Mouse (Mus musculus): ENCODE data around the gene 3110082I17Rik. TPM values are rescaled to one million over a fixed set of nuclear protein-coding genes. Genes with fewer than 3 reads are reported as not detected.
"Not testable (repeated sequence)": the region's sequence is repeated elsewhere in the genome, so short reads cannot be mapped to it uniquely, and the experiment has no call there.

Gene 3110082I17Rik
- total RNA-seq, 2 experiments from 2014 or later, result 17.1 to 18.1 TPM

- Histone ChIP-seq H3K27ac (peak overlapping the region; percentile 72; the same call in 1 of the 2 replicates), H3K4me3 (no peak overlapping the region)
- DNase-seq (ENCODE audit: low spot score in 2 of 2), result no peak
- no peak for TF ChIP-seq CTCF (conservative IDR thresholded peaks at IDR 0.05)
Observed at GRCm38 (mm10) chr5:139397359-139397916, 62.9 kb downstream of the 3110082I17Rik start.

DNA sequence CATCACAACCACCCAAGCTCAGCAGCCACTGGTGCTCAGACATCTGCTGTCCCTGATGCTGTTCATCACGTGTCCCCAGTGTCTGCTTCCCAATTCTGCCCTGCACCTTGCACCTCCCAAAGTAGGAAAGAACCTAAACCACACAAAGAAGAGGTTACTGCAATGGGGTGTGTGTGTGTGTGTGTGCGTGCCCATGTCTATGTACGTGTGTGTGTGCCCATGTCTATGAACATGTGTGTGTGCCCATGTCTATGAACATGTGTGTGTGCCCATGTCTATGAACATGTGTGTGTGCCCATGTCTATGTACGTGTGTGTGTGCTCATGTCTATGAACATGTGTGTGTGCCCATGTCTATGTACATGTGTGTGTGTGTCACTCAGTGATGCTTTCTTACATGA, 64.8 kb downstream of the 3110082I17Rik start:
- no peak for TF ChIP-seq CTCF (conservative IDR thresholded peaks at IDR 0.05)
- DNase-seq (ENCODE audit: low spot score in 2 of 2), result no peak
- Histone ChIP-seq H3K27ac (no peak overlapping the region; the same call in 1 of the 2 replicates), H3K4me3 (no peak overlapping the region)

DNA sequence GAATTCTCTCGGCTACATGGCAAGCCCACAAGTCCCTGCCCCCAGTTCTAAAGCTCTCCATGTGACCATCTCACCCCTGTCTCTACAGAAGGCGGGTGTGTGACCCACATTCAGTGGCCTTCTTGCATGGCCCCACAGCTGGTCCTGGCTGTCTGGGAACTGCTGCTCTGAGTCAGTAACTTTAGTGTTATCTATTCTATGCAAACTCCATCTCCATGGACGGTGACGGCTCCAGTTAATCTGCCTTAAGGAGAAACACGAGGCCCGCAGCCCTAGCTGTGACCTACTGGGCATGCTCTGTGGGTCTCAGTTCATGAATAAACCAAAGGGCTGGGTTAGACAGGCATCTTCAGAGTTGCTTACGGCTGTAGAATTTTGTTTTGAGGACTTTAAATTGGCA, 65.9 kb downstream of the 3110082I17Rik start:
- Histone ChIP-seq H3K4me3 (no peak overlapping the region), H3K27ac (peak overlapping the region; percentile 24; the same call in 1 of the 2 replicates)
- DNase-seq (ENCODE audit: low spot score in 2 of 2), result no peak
- no peak for TF ChIP-seq CTCF (conservative IDR thresholded peaks at IDR 0.05)

DNA sequence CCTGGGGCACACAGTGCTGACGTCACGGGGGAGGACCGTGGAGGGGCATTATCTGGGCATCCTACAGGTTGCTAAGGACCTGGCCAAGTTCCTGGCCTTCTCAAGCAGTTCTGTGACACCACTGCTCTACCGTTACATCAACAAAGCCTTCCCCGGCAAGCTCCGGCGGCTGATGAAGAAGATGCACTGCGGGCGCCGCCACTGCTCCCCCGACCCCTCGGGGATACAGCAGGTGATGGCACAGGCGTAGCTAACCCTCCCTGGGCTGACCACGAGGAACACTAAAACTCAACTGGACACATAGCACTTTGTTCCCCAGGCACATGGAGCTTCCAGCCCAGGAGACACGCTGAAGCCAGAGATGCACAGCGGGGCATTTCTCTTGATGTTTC, 67.1 kb downstream of the 3110082I17Rik start:
- peak overlapping the region; percentile 92 for H3K27ac ChIP-seq
- no peak overlapping the region for H3K4me3 ChIP-seq
- DNase-seq (ENCODE audit: low spot score in 2 of 2), result no peak
- TF ChIP-seq CTCF (conservative IDR thresholded peaks at IDR 0.05), result no peak

DNA sequence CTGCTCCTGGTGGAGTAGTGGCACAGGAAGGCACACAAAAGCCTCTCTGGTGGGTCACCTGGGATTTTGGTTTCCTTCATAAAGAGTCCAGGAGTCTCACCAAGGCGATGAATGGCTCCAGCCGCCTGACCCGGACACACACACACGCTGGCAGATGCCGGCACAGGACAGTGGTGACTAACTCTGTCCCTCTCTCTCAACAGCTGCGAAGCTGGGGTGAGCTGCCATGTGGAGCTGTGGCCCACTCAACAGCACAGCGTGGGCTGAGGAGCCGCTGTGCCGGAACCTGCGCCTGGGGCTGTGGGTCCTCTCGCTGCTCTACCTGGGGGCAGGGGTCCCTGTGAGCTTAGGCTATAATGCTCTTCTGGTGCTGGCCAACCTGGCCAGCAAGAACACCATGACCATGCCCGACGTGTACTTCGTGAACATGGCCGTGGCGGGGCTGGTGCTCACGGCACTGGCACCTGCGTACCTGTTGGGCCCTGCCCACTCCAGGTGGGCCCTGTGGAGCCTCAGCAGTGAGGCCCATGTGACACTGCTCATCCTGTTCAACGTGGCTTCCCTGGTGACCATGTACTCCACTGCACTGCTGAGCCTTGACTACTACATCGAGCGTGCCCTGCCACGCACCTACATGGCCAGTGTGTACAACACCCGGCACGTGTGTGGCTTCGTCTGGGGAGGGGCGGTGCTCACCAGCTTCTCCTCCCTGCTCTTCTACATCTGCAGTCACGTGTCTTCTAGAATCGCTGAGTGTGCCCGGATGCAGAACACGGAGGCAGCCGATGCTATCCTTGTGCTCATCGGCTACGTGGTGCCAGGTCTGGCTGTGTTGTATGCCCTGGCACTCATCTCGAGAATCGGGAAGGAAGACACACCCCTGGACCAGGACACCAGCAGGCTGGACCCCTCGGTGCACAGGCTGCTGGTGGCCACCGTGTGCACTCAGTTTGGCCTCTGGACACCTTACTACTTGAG, 67.8 kb downstream of the 3110082I17Rik start:
- TF ChIP-seq CTCF (conservative IDR thresholded peaks at IDR 0.05), result no peak
- no peak for DNase-seq (ENCODE audit: low spot score in 2 of 2)
- H3K27ac ChIP-seq, result peak overlapping the region; percentile 92
- H3K4me3 ChIP-seq, result no peak overlapping the region

GRCm38 (mm10) chr5:139391309-139391990, 68.9 kb downstream of the 3110082I17Rik start:
- peak overlapping the region; percentile 4; the same call in 1 of the 2 replicates for H3K4me3 ChIP-seq
- TF ChIP-seq CTCF (conservative IDR thresholded peaks at IDR 0.05), result no peak
- H3K27ac ChIP-seq, result peak overlapping the region; percentile 92
- no peak for DNase-seq (ENCODE audit: low spot score in 2 of 2)

GRCm38 (mm10) chr5:139390324-139391119, 69.8 kb downstream of the 3110082I17Rik start:
- H3K27ac ChIP-seq, result peak overlapping the region; percentile 92
- H3K4me3 ChIP-seq; DNase-seq (ENCODE audit: low spot score in 2 of 2): not testable (repeated sequence)

- peak; percentile 58 to 62 for DNase-seq (ENCODE audit: low spot score in 2 of 2)
- TF ChIP-seq CTCF (conservative IDR thresholded peaks at IDR 0.05), result no peak
- Histone ChIP-seq H3K4me3 (peak overlapping the region; percentile 35), H3K27ac (peak overlapping the region; percentile 92)
Observed at GRCm38 (mm10) chr5:139389676-139390061, 70.7 kb downstream of the 3110082I17Rik start.

GRCm38 (mm10) chr5:139388694-139389675, 71.3 kb downstream of the 3110082I17Rik start:
- H3K27ac ChIP-seq, result peak overlapping the region; percentile 92
- no peak overlapping the region for H3K4me3 ChIP-seq
- peak; percentile 50 to 59 for DNase-seq (ENCODE audit: low spot score in 2 of 2)
- TF ChIP-seq CTCF (conservative IDR thresholded peaks at IDR 0.05), result no peak

- DNase-seq (ENCODE audit: low spot score in 2 of 2), result no peak
Observed at GRCm38 (mm10) chr5:139388195-139388570, 72.1 kb downstream of the 3110082I17Rik start.

More at GRCm38 (mm10) chr5:139388195-139388570, 72.1 kb downstream of the 3110082I17Rik start:
- Histone ChIP-seq H3K4me3 (no peak overlapping the region), H3K27ac (peak overlapping the region; percentile 92)
- TF ChIP-seq CTCF (conservative IDR thresholded peaks at IDR 0.05), result no peak
